Mouse (Mus musculus): ENCODE data around the gene Rpa1. TPM values are rescaled to one million over a fixed set of nuclear protein-coding genes. Genes with fewer than 3 reads are reported as not detected.
A peak's percentile ranks its signal among the peaks of the same experiment; 100 is the strongest.
"Not testable (repeated sequence)": the region's sequence is repeated elsewhere in the genome, so short reads cannot be mapped to it uniquely, and the experiment has no call there.

Gene Rpa1
- polyA plus RNA-seq, 1 experiment from 2014 or later: 99.6 TPM

DNA sequence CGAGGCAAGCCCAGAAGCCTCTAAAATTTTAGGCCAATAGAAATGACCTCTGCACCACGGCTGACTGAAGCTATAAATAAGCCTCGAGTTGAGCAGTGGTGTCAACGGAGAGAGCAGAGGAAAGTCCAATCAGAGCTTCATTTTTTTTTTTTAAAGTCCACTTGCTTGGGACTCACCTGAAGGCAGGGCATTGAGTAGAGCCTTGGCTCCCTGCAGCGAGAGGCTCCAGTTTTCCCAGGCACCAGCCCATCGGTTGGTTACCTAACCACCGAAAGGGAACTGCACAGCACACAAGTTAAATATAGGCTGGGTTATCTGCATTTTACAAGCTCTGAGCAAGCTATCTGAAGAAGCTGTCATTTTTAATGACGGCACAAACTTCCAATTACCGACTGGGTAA lies 53.3 kb downstream of the Rpa1 start:
- Histone ChIP-seq H3K4me3 (no peak overlapping the region), H3K9ac (no peak overlapping the region), H3K4me1 (peaks cover 42% of the 10 kb centered on the region), H3K27ac (no peak overlapping the region), H3K27me3 (peaks cover 25% of the 10 kb centered on the region), H3K36me3 (ENCODE audit: poor library complexity, severe bottlenecking) (peaks cover 4% of the 10 kb centered on the region; the same call in 1 of the 2 replicates), H3K4me2 (no peak overlapping the region), H3K9me3 (replicated peaks) (no peaks in the 10 kb centered on the region)
- ATAC-seq: no peak
- WGBS: 77% methylated on average over 9 of the region's 9 CpGs

DNA sequence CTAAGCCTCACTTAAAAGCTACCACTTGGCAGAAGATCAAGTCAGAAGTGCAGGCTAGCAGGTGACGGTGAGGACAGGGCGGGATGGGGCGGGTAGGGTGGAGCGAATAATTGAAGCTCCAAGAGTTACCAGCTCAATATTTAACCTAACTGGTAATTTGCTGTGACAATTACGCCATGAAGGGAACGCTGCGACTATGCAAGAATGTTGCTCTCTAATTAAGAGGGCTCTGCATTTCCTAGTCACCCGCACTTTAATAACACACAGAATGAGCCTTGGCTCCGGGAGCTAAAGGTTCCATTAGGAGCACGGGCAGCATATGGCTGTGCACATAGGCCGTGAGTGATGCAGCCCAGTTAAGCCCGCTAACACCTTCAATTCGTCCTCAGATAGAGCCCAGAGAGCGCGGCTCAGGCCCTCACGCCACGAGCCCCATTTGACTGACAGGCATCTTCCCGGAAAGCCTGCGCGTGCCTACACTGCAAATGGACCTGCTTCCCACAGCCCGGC lies 54.2 kb downstream of the Rpa1 start:
- Histone ChIP-seq H3K36me3 (ENCODE audit: poor library complexity, severe bottlenecking) (no peaks in the 10 kb centered on the region), H3K9ac (no peak overlapping the region; the same call in 1 of the 2 replicates), H3K27ac (no peak overlapping the region), H3K4me2 (peak overlapping the region; percentile 45), H3K27me3 (peaks cover 25% of the 10 kb centered on the region), H3K4me1 (peaks cover 40% of the 10 kb centered on the region), H3K4me3 (peak overlapping the region; percentile 9; the same call in 1 of the 2 replicates), H3K9me3 (replicated peaks) (no peaks in the 10 kb centered on the region)
- peak; percentile 14; the same call in 1 of the 2 replicates for ATAC-seq
- WGBS: 24% methylated on average over 21 of the region's 21 CpGs

DNA sequence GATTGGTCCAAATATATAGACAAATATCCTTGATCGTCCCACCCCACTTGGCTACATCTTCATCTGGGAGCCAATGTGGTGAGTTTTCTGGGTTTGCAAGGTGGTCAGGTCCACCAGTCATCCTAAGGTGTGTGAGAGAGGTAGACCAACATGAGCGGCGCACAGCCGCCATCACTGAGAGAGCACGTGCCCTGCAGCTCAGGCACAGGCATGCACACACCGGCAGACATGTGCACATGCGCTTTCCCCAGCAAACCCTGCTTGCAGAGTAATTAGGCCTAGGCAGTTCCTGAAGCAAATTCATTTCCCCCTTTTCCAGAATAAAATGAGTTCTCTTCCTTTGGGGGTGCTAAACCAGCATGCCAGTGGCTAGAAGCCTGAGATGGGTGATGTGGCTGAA lies 55.8 kb downstream of the Rpa1 start:
- Histone ChIP-seq H3K27me3 (peaks cover 25% of the 10 kb centered on the region), H3K9me3 (replicated peaks) (no peaks in the 10 kb centered on the region), H3K4me1 (peaks cover 40% of the 10 kb centered on the region), H3K27ac (no peak overlapping the region), H3K36me3 (ENCODE audit: poor library complexity, severe bottlenecking) (no peaks in the 10 kb centered on the region), H3K4me3 (no peak overlapping the region), H3K9ac (no peak overlapping the region), H3K4me2 (no peak overlapping the region)
- WGBS: 72% methylated on average over 7 of the region's 7 CpGs
- ATAC-seq: no peak

DNA sequence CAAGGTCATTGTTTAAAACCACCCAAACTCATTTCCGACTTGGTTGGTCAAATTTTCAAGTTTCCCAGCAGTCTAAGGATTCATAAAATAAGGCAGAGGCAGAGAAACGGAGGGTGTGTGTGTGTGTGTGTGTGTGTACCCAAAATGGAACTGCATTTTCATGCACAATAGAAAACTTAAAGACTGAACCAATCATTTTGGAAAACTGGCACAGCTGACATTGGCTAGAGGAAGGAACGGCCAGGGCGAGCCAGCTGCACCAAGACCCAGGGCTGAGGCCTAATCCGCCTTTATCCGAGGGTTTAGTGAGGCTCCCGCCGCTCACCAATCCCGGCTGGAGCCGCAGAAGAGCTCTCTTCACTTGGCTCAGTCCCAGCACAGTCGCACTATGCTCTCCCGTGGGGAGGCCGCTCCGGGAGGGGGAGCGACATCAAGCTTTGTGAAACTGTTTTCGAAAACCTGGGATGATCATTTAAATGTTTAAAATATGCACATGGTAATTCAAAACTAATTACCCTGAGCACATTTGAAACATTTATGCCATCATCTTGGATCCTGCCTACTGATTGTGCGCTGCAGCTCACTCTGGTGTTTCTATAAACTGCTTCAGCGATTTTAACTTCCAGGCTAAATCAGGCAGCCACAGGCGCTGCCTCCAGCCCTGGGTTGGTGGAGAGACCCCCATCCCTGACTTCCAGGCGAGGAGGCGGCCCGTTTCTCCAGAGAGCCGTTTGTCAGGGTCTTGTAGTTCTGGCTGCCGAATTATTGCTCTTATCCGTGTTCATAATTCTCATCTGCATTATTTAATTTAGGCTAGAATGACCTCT lies 56.5 kb downstream of the Rpa1 start:
- H3K36me3 ChIP-seq (ENCODE audit: poor library complexity, severe bottlenecking): no peaks in the 10 kb centered on the region
- H3K27ac ChIP-seq: peak overlapping the region; percentile 31
- peak; percentile 42 for ATAC-seq
- 14% methylated on average over 25 of the region's 25 CpGs for WGBS
- peak overlapping the region; percentile 40 for H3K4me2 ChIP-seq
- H3K27me3 ChIP-seq: peaks cover 25% of the 10 kb centered on the region
- H3K4me1 ChIP-seq: peaks cover 40% of the 10 kb centered on the region
- H3K9ac ChIP-seq: peak overlapping the region; percentile 43
- H3K4me3 ChIP-seq: no peak overlapping the region
- no peaks in the 10 kb centered on the region for H3K9me3 ChIP-seq (replicated peaks)

DNA sequence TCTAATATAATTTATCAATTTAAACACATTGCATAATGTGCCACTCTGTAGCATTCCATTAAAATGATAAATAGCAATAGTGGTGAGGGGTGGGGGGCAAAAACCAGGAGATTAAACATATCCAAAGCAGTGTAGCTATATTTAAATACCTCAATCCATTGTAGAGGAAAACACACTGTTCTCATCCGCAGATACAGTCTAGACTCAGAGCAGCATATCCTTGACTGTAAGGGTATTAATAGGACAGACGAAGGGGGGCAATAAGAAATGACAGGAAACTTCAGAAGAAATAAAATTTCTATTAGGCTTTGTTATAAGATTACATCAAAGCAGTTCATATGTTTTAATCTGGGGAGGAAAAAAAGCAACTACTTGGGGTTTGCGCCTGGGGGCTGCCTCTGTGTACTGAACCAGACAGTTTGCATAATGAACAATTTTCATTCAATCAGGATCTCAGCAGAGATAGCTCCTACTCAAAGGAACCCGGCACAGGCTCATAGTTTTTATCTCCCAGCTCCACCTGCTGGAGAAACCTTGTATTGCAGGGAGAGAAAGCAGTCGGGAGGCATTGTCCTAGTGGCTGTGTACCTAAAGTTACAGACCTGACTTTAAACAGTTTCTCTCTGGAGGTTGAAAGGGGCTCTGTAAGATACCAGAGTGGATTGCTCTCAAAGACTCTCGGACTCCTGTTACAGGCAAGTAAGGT lies 57.4 kb downstream of the Rpa1 start:
- WGBS: 18% methylated on average over 6 of the region's 6 CpGs
- H3K4me2 ChIP-seq: peak overlapping the region; percentile 40; the same call in 1 of the 2 replicates
- no peaks in the 10 kb centered on the region for H3K9me3 ChIP-seq (replicated peaks)
- H3K4me1 ChIP-seq: peaks cover 40% of the 10 kb centered on the region
- peaks cover 28% of the 10 kb centered on the region for H3K27me3 ChIP-seq
- H3K36me3 ChIP-seq (ENCODE audit: poor library complexity, severe bottlenecking): no peaks in the 10 kb centered on the region
- peak overlapping the region; percentile 31 for H3K27ac ChIP-seq
- H3K4me3 ChIP-seq: no peak overlapping the region
- no peak overlapping the region for H3K9ac ChIP-seq
- ATAC-seq: peak; percentile 72

DNA sequence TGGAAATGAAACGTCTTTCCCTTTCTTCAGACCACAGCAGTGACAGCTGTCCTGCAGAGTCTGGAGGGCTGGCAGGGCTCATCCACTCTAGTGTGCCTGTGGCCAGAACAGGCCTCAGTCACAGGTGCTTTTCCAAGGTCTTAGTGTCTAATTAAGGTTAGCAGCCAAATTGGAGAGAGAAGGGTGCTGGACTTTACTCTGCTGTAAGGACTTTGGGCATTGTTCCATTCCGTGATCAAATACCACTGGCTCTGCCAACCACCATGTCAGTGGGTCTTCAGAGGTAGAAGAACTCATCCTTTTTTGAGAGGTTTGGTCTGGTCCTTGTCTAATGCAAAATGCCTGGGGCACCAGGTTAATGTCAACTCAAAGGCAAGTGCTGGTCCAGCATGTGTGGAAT lies 59.0 kb downstream of the Rpa1 start:
- Histone ChIP-seq H3K4me2 (no peak overlapping the region), H3K4me3 (no peak overlapping the region), H3K4me1 (peaks cover 30% of the 10 kb centered on the region), H3K9ac (no peak overlapping the region), H3K27ac (no peak overlapping the region), H3K36me3 (ENCODE audit: poor library complexity, severe bottlenecking) (no peaks in the 10 kb centered on the region), H3K27me3 (peaks cover 37% of the 10 kb centered on the region), H3K9me3 (replicated peaks) (no peaks in the 10 kb centered on the region)
- ATAC-seq: no peak
- WGBS: 58% methylated on average over 2 of the region's 2 CpGs

DNA sequence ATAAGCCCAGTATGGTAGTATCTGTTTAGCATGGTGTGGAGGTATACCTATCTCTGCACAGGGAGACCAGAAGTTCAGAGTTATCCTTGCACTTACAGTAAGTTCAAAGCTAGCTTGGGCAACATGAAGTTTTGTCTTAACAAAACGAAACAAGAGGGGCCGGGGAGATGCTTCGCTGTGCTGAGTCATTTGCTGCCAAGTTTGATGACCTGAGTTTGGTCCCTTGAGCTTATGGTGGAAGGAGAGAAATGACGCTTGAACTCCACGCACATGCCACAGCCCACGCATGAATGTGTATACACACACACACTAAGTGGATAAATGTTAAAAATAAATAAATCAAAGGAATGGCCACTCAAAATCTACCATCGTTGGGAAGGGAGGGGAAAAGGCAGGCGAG lies 59.6 kb downstream of the Rpa1 start:
- no peak overlapping the region for H3K9ac ChIP-seq
- peaks cover 42% of the 10 kb centered on the region for H3K27me3 ChIP-seq
- no peaks in the 10 kb centered on the region for H3K36me3 ChIP-seq (ENCODE audit: poor library complexity, severe bottlenecking)
- H3K4me1 ChIP-seq: peaks cover 24% of the 10 kb centered on the region
- H3K4me2 ChIP-seq: no peak overlapping the region
- H3K27ac ChIP-seq: no peak overlapping the region
- no peak for ATAC-seq
- WGBS: 94% methylated on average over 8 of the region's 8 CpGs
- H3K4me3 ChIP-seq: no peak overlapping the region
- no peaks in the 10 kb centered on the region for H3K9me3 ChIP-seq (replicated peaks)

DNA sequence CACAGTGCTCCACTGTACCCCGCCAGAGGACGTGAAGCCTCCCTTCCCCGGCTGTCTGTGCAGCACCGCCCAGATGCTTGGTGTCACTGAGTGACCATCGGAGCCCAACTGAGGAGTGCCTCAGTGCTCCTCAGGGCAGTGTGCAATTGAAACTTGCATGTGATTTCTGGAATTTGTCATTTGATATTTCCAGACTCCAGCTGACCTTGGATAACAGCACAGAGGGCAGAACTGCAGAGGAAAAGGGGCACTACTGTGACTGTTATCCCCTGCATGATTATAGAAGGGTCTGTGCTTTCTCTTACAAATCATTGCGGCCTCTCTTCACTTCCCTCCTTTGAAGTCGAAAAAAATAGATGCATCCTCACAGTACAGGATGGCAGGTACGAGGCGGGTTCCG lies 60.2 kb downstream of the Rpa1 start:
- H3K4me3 ChIP-seq: no peak overlapping the region
- no peak overlapping the region for H3K27ac ChIP-seq
- H3K4me1 ChIP-seq: peaks cover 20% of the 10 kb centered on the region
- H3K9ac ChIP-seq: no peak overlapping the region
- no peaks in the 10 kb centered on the region for H3K36me3 ChIP-seq (ENCODE audit: poor library complexity, severe bottlenecking)
- H3K4me2 ChIP-seq: no peak overlapping the region
- no peak for ATAC-seq
- 83% methylated on average over 10 of the region's 10 CpGs for WGBS
- H3K27me3 ChIP-seq: peaks cover 42% of the 10 kb centered on the region
- H3K9me3 ChIP-seq (replicated peaks): no peaks in the 10 kb centered on the region

DNA sequence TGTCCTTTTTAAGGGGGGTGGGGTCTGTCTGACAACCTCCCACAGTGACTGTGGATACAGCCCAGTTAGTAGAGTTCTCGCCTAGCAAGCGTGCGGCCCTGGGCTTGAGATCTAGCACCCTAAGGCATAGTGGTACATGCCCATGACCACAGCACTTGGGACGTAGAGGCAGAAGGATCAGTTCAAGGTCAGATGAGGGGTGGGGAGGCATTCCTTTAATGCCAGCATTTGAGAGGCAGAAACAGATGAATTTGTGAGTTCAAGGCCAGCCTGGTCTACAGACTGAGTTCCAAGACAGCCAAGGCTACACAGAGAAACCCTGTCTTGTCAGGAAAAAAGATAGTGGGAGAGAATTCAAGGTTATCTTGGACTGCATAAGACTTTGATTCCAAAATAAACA lies 61.3 kb downstream of the Rpa1 start:
- Histone ChIP-seq H3K4me3 (no peak overlapping the region), H3K27me3 (peaks cover 42% of the 10 kb centered on the region), H3K9me3 (replicated peaks) (no peaks in the 10 kb centered on the region), H3K36me3 (ENCODE audit: poor library complexity, severe bottlenecking) (no peaks in the 10 kb centered on the region), H3K9ac (no peak overlapping the region), H3K27ac (no peak overlapping the region), H3K4me1 (peaks cover 21% of the 10 kb centered on the region), H3K4me2 (no peak overlapping the region)
- 93% methylated on average over 4 of the region's 4 CpGs for WGBS
- ATAC-seq: no peak

DNA sequence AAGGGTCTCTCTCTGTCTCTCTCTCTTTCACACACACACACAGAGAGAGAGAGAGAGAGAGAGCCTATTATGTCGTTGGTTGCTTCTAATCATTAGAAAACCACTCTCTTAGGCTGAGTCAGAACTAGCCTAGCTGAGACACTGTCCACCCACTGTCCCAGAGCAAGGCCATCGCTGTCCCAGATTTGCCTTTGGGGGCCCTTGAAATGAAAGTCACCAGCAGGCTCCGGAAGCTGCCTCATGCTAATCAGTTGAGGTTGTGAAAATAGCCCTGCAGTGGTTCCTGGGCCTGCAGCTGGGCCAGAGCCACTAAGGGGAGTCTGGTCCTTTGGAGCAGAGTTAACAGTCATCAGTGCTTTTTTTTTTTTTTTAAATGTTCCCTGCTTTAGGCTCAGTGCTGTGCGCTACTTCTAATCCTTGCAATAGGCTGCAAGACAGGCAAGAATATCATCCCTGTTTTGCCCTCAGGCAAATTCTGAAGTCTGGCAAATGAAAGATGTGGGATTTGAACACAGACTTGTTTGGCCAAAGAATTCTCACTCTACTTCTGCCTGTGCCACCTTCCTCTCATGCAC lies 62.1 kb downstream of the Rpa1 start:
- no peak for ATAC-seq
- no peak overlapping the region for H3K4me3 ChIP-seq
- H3K4me1 ChIP-seq: peaks cover 21% of the 10 kb centered on the region
- no peak overlapping the region for H3K4me2 ChIP-seq
- no peaks in the 10 kb centered on the region for H3K36me3 ChIP-seq (ENCODE audit: poor library complexity, severe bottlenecking)
- peaks cover 42% of the 10 kb centered on the region for H3K27me3 ChIP-seq
- 44% methylated on average over 4 of the region's 4 CpGs for WGBS
- no peak overlapping the region for H3K9ac ChIP-seq
- H3K9me3 ChIP-seq (replicated peaks): no peaks in the 10 kb centered on the region
- no peak overlapping the region for H3K27ac ChIP-seq

DNA sequence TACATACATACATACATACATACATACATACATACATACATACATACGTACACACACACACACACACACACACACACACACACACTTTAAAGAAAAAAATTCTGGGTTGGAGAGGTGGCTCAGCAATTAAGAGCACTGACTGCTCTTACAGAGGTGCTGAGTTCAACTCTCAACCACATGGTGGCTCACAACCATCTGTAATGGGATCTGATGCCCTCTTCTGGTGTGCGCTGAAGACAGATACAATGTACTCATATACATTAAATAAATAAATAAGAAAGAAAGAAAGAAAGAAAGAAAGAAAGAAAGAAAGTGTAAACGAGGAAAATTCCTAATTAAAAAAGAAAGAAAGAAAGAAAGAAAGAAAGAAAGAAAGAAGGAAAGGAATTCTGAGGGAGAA lies 64.3 kb downstream of the Rpa1 start:
- H3K4me2 ChIP-seq; H3K36me3 ChIP-seq (ENCODE audit: poor library complexity, severe bottlenecking); H3K4me3 ChIP-seq; H3K9me3 ChIP-seq (replicated peaks); H3K27ac ChIP-seq; ATAC-seq; H3K9ac ChIP-seq: not testable (repeated sequence)
- Histone ChIP-seq H3K4me1 (peaks cover 43% of the 10 kb centered on the region), H3K27me3 (peaks cover 56% of the 10 kb centered on the region)
- WGBS: 66% methylated on average over 3 of the region's 3 CpGs

Data from forebrain, embryonic 13.5 days (tissue).